Mouse (Mus musculus): ENCODE results near the gene Ttpal. TPM values are rescaled to one million over a fixed set of nuclear protein-coding genes. Genes with fewer than 3 reads are reported as not detected.
A peak's percentile ranks its signal among the peaks of the same experiment; 100 is the strongest.

The Ttpal gene
- 29.9 and 38.4 TPM in 2 replicates for polyA plus RNA-seq (2016; fragmentation: Nextera tagmentation; extraction: Ambion mirVana)

DNA sequence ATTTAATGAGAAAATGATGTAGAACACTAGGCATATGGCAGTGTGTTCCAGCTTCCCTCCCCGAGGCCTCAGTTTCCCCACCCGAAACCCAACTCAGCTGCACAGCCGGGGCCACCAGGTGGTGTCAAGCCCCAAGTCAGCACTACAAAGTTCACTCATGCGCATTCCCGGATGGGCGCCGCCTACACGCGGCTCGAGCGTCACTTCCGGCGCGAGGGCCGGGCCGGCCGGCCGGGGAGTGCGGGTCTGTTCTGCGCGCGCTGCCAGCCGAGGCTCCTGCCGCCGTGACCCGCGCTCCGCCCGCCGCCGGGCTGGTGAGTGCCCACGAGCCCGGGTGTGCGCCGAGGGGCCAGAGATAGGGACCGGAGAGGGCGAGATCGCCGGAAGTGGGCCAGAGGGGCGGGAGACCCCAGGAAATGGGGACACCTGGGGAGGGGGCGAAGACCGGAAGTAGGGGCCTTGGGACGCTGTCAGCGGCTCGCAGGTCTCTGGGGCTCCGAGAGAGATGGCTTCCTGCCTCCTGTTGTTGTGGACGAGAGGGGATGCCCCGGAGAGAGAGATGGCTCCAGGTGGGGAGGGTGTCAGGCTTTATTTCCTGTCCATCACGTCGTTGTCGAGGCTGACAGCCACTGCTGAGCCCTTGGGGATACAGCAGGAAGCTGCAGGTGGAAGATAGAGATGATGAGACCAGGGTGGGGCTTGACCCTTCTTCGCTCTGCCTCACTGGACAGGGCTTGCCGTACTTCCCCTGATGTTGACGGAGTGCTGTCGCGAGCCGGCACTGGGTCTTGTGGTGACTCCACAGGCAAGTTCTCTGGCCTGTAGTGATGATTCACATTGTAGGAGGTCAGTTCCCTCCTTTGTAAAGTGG is at the start of gene Ttpal:
Ttpal (plus strand) TSS at position 214 of the 871 bp plus-strand sequence.
- WGBS: 2% methylated on average over 57 of the region's 57 CpGs

DNA sequence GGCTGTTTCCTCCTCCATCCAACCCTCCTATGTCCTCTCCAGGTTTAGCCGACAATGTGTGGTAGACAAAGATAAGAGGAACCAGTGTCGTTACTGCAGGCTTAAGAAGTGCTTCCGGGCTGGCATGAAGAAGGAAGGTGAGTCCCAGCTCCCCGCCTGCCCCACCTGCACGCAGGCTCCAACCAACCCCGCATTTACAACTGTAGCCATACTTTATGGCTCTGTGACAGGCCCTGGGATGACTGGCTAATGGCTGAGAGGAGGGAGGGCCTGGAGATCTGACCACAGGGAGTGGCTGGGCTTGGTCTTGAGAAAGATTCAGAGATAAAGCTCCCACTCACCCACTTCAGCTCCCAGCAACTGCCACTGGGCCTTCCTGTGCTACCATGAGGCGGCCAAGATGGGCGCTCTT is 49.6 kb upstream of the Ttpal start:
- WGBS: 85% methylated on average over 8 of the region's 8 CpGs
- Histone ChIP-seq H3K4me1 (peaks cover 4% of the 10 kb centered on the region; the same call in 1 of the 2 replicates), H3K36me3 (no peaks in the 10 kb centered on the region), H3K9me3 (replicated peaks) (no peaks in the 10 kb centered on the region), H3K27me3 (ENCODE audit: low read depth, poor library complexity, severe bottlenecking) (no peaks in the 10 kb centered on the region), H3K27ac (replicated peaks) (no peak overlapping the region), H3K4me3 (no peak overlapping the region)
- no peak for DNase-seq (ENCODE audit: low spot score)

More for the DNA sequence above, at the start of gene Ttpal:
- Histone ChIP-seq H3K9me3 (replicated peaks) (no peaks in the 10 kb centered on the region), H3K36me3 (0 out of 2 replicates have a peak, but pooled peaks cover 1% of the 10 kb centered on the region), H3K4me1 (peaks cover 13% of the 10 kb centered on the region), H3K27ac (replicated peaks) (peak within 1 kb of the TSS; percentile 96), H3K4me3 (peak within 1 kb of the TSS; percentile 73), H3K27me3 (ENCODE audit: low read depth, poor library complexity, severe bottlenecking) (no peaks in the 10 kb centered on the region)
- peak; percentile 91 for DNase-seq (ENCODE audit: low spot score)

DNA sequence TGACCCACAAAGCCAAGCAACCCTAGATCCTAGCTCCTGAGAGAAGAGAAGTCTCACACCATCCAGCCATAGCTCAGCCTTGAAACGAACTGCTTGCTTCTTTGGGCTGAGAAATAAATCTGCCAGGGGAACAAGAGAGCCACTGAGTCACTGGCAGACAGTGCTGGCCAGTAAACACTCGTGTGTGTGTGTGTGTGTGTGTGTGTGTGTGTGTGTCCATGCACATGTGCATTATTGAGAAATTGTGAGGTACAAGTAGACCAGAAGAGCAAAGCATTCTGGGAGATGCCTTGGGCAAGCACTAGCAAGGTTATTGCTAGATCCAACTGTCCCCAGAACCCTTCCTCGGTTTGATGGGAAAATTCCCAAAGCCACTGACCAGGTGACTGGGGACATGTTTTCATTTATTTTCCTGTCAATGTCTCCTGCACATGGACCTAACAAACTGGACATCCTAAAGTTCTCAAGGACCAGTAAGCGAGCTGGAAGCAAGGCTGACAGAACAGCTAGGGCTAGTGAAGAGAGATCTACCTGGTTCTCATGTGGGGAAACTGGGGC is 47.6 kb upstream of the Ttpal start:
- H3K27ac ChIP-seq (replicated peaks): no peak overlapping the region
- H3K9me3 ChIP-seq (replicated peaks): no peaks in the 10 kb centered on the region
- H3K4me1 ChIP-seq: peaks cover 4% of the 10 kb centered on the region; the same call in 1 of the 2 replicates
- WGBS: 83% methylated on average over 4 of the region's 4 CpGs
- no peak for DNase-seq (ENCODE audit: low spot score)
- no peaks in the 10 kb centered on the region for H3K27me3 ChIP-seq (ENCODE audit: low read depth, poor library complexity, severe bottlenecking)
- no peak overlapping the region for H3K4me3 ChIP-seq
- H3K36me3 ChIP-seq: no peaks in the 10 kb centered on the region

DNA sequence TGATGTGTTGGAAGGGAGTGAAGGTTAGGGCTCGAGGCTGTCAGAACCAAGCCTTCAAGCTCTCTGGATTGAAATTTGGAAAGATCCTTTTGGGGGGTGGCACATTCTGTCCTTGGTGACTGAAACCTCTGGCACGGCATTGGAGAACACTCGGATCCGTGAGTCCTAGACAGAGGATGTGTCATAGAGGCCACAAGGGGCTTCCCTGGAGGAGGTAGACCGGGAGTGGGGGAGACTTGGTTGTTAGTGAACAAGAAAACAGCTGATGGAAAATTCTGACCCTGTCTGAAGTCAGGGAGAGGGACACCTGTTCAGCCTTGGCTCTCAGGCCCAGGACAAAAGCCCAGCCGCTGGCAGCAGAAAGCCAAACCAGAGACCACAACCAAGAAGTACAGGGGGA is 47.1 kb upstream of the Ttpal start:
- H3K27ac ChIP-seq (replicated peaks): no peak overlapping the region
- no peaks in the 10 kb centered on the region for H3K4me1 ChIP-seq
- 83% methylated on average over 6 of the region's 6 CpGs for WGBS
- no peaks in the 10 kb centered on the region for H3K9me3 ChIP-seq (replicated peaks)
- H3K27me3 ChIP-seq (ENCODE audit: low read depth, poor library complexity, severe bottlenecking): no peaks in the 10 kb centered on the region
- no peak for DNase-seq (ENCODE audit: low spot score)
- no peaks in the 10 kb centered on the region for H3K36me3 ChIP-seq
- no peak overlapping the region for H3K4me3 ChIP-seq

DNA sequence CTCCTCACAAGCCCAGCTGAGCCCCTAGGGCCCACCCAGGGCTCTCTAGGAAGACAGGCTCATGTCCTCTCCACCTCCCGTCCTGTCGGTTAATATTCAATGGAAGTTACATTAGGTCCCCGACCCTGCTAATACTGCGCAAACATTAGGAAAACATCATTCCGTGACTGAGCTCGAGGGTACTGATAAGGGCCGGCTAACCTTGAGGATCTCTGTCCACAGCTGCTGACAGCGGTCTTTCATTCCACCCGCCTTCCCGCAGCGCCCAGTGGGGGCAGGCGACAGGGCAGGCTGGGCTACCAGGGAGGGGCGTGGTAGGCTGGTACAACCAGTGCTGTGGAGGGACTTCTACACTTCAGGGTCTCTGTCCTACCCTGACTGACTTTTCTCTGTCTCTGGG is 46.7 kb upstream of the Ttpal start:
- WGBS: 85% methylated on average over 13 of the region's 13 CpGs
- H3K4me1 ChIP-seq: no peaks in the 10 kb centered on the region
- H3K9me3 ChIP-seq (replicated peaks): no peaks in the 10 kb centered on the region
- no peaks in the 10 kb centered on the region for H3K27me3 ChIP-seq (ENCODE audit: low read depth, poor library complexity, severe bottlenecking)
- H3K27ac ChIP-seq (replicated peaks): no peak overlapping the region
- no peaks in the 10 kb centered on the region for H3K36me3 ChIP-seq
- DNase-seq (ENCODE audit: low spot score): no peak
- H3K4me3 ChIP-seq: no peak overlapping the region

DNA sequence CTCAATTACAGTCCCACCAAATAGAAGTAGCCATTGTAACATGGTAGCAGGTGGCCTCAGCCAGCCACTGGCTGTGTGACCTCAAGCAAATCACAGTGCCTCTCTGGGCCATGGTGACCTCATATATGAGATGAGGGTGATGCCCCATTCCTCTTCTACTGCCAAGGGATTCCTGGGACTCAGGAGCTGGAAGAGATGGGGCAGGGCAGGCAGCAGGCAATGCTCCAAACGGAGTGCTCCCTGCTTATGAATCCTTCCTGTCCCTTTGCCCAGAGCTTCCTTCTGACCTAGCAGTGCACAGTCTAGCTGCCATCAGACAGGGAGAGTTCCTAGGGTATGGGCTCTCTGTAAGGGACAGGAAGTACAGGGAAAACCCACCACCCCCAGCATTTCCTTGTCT is 43.6 kb upstream of the Ttpal start:
- Histone ChIP-seq H3K27me3 (ENCODE audit: low read depth, poor library complexity, severe bottlenecking) (no peaks in the 10 kb centered on the region), H3K9me3 (replicated peaks) (no peaks in the 10 kb centered on the region), H3K36me3 (no peaks in the 10 kb centered on the region), H3K4me3 (no peak overlapping the region), H3K27ac (replicated peaks) (no peak overlapping the region), H3K4me1 (no peaks in the 10 kb centered on the region)
- WGBS: 91% methylated on average over 1 of the region's 1 CpGs
- DNase-seq (ENCODE audit: low spot score): no peak

DNA sequence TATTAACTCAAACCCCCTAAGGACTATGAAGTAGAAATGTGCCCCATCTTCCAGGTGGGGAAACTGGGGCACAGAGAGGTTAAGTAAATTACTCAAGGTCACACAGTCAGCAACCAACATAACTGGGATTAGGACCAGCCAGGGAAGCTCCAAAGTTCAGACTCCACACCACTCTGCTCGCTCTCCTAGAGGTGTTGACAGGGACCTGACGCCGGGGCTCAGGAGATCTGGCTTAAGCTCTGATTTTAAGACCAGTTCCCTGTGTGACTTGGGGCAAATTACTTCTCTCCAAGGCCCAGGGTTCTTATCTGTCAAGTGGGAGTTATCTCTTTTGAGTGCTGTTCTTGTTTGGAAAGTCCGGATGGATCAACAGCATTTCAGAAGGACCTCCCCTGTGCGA is 42.9 kb upstream of the Ttpal start:
- Histone ChIP-seq H3K27ac (replicated peaks) (no peak overlapping the region), H3K9me3 (replicated peaks) (no peaks in the 10 kb centered on the region), H3K4me1 (no peaks in the 10 kb centered on the region), H3K36me3 (no peaks in the 10 kb centered on the region), H3K27me3 (ENCODE audit: low read depth, poor library complexity, severe bottlenecking) (no peaks in the 10 kb centered on the region), H3K4me3 (no peak overlapping the region)
- DNase-seq (ENCODE audit: low spot score): no peak
- 82% methylated on average over 5 of the region's 5 CpGs for WGBS

DNA sequence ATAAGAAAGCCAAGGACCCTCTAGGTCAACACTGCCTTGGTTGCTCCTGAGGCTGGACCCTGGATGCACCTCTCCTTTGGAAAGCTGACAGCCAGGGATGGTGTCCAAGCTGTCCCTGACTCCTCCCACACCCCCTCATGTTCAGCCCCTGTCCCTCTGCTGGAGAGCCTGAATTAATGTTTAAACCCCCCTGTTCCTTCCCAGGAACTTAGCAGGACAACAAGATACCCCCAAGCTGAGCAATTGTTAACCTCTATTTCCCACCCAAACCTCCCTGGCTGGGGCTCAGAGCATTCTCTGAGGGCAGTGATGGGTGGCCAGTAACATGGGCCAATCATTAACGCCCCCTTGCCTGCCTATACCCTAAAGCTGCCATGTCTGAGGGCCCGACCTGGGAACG is 41.9 kb upstream of the Ttpal start:
- Histone ChIP-seq H3K27me3 (ENCODE audit: low read depth, poor library complexity, severe bottlenecking) (no peaks in the 10 kb centered on the region), H3K4me1 (no peaks in the 10 kb centered on the region), H3K4me3 (no peak overlapping the region), H3K36me3 (no peaks in the 10 kb centered on the region), H3K9me3 (replicated peaks) (no peaks in the 10 kb centered on the region), H3K27ac (replicated peaks) (no peak overlapping the region)
- 79% methylated on average over 3 of the region's 3 CpGs for WGBS
- no peak for DNase-seq (ENCODE audit: low spot score)

DNA sequence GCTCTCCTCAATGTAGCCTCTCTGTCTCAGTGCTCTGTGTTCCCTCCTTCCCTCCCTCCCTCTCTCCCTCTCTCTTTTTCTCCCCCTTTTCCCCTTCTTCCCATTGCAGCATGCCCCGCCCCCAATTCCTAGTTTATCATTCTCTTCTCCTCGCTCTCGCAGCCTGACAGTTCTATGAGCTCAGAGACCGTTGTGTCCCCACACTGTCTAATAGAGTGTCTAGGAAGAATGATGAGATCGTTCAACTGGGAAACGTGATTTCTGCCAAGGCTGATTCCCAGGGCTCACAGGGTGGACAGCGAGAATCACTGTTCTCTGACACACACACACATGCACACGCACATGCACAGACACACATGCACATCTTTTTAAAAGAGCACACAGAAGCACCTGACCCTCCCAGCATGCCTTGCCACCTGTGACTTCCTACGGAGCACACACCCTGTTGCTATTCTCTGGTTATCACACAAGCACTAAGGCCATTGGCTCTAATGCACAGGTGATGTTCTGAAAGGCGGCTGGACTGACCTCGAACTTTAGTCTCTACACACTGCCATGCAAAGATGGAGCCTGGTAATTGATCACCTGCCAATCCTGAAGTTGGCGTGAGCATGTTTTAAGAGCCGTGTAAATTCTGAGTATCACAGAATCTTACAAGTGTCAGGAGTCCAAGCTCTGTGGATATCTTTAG is 40.7 kb upstream of the Ttpal start:
- H3K27ac ChIP-seq (replicated peaks): no peak overlapping the region
- H3K9me3 ChIP-seq (replicated peaks): no peaks in the 10 kb centered on the region
- H3K4me1 ChIP-seq: no peaks in the 10 kb centered on the region
- no peak overlapping the region for H3K4me3 ChIP-seq
- H3K36me3 ChIP-seq: no peaks in the 10 kb centered on the region
- no peak for DNase-seq (ENCODE audit: low spot score)
- WGBS: 87% methylated on average over 13 of the region's 13 CpGs
- H3K27me3 ChIP-seq (ENCODE audit: low read depth, poor library complexity, severe bottlenecking): no peaks in the 10 kb centered on the region

DNA sequence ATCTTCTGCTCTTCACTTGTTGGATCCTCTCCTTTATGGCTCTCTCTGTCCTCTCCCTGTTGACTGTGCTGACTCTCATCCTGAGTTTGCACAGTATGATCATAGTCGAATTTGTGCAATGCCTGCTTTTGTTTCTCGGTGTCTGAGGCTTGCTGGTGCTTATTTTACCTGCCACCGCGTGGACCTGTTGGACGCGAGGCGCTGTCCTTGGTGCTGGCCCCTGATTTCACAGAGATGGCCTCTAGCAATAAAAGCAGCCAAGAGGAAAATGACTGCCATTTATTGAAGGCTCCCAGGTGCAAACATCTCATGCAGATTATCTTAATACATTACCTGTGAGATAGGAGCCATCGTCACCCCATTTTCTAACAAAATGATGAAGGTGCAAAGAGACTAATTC is 37.5 kb upstream of the Ttpal start:
- H3K9me3 ChIP-seq (replicated peaks): no peaks in the 10 kb centered on the region
- no peak overlapping the region for H3K27ac ChIP-seq (replicated peaks)
- no peak for DNase-seq (ENCODE audit: low spot score)
- H3K4me1 ChIP-seq: no peaks in the 10 kb centered on the region
- no peak overlapping the region for H3K4me3 ChIP-seq
- 34% methylated on average over 8 of the region's 8 CpGs for WGBS
- H3K36me3 ChIP-seq: no peaks in the 10 kb centered on the region
- H3K27me3 ChIP-seq (ENCODE audit: low read depth, poor library complexity, severe bottlenecking): no peaks in the 10 kb centered on the region

DNA sequence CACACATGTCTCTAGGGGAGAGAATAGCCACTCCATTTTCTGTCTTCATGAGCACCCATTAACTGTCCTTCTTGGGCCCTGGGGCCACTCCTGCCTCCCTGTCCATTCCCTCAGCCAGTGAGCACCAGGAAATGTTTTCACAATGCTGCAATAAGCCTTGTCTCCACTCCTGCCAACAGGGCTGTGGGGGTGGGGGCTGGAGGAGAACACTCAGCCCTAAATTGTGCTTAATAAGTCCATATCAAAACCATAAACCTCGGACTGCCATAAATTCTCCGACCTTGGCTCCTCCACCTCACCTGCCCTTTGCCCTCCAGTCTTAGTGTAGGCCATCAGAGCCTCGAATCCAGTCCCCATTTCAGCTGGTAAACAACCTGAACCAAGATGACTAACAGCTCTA is 27.8 kb upstream of the Ttpal start:
- no peak for DNase-seq (ENCODE audit: low spot score)

DNA sequence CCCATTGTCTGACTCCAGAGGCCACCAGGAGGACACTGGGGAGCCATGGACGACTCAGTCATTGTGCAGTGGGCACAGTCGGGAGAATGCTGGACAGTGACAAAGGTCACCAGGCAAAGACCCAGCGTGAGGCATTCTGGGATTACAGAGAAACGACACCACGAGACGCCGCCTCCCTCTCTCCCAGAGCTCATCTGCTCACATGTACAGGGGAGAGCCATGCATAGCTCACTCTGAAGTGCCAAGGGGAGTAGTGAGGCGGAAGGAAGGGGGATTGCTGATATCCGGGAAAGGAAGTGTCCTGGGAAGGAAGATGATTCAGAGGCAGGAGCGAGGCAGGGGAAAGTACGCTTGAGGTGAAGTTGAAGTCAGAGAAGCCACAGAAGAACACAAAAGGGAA is 26.9 kb upstream of the Ttpal start:
- no peak for DNase-seq (ENCODE audit: low spot score)
- WGBS: 56% methylated on average over 11 of the region's 11 CpGs
- Histone ChIP-seq H3K4me1 (0 out of 2 replicates have a peak, but pooled peaks cover 4% of the 10 kb centered on the region), H3K9me3 (replicated peaks) (no peaks in the 10 kb centered on the region), H3K4me3 (no peak overlapping the region), H3K27ac (replicated peaks) (no peak overlapping the region), H3K27me3 (ENCODE audit: low read depth, poor library complexity, severe bottlenecking) (no peaks in the 10 kb centered on the region), H3K36me3 (no peaks in the 10 kb centered on the region)

More for the DNA sequence above, 27.8 kb upstream of the Ttpal start:
- H3K27ac ChIP-seq (replicated peaks): no peak overlapping the region
- WGBS: 84% methylated on average over 3 of the region's 3 CpGs
- H3K4me1 ChIP-seq: 0 out of 2 replicates have a peak, but pooled peaks cover 4% of the 10 kb centered on the region
- no peaks in the 10 kb centered on the region for H3K27me3 ChIP-seq (ENCODE audit: low read depth, poor library complexity, severe bottlenecking)
- H3K9me3 ChIP-seq (replicated peaks): no peaks in the 10 kb centered on the region
- H3K36me3 ChIP-seq: no peaks in the 10 kb centered on the region
- H3K4me3 ChIP-seq: no peak overlapping the region

DNA sequence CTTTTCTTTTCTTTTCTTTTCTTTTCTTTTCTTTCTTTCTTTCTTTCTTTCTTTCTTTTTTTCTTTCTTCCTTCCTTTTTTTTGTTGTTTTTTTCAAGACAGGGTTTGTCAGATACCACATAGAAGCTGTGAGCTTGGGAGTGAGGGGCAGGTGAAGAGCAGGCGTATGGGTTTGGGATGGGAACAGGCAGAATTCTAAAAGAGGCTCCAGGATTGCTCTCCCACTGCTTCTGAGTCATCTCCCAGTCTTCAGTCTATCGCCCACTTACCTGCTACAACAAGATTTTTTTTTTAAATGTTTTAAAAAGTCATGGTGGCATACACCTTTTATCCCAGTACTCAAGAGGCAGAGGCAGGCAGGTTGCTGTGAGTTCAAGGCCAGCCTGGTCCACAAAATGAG is 24.1 kb upstream of the Ttpal start:
- Histone ChIP-seq H3K4me3 (no peak overlapping the region), H3K36me3 (no peaks in the 10 kb centered on the region), H3K27me3 (ENCODE audit: low read depth, poor library complexity, severe bottlenecking) (no peaks in the 10 kb centered on the region), H3K9me3 (replicated peaks) (no peaks in the 10 kb centered on the region), H3K4me1 (0 out of 2 replicates have a peak, but pooled peaks cover 4% of the 10 kb centered on the region), H3K27ac (replicated peaks) (no peak overlapping the region)
- WGBS: 82% methylated on average over 2 of the region's 2 CpGs
- no peak for DNase-seq (ENCODE audit: low spot score)

Measured in midbrain, embryonic 10.5 days (tissue).